Mouse (Mus musculus): ENCODE measurements at regions not wholly inside any gene's neighbourhood (a gene's known extent, or its start where the extent isn't known, plus 50 kb on each side); places are given as distances from the start of the nearest gene placed in this dataset.
"Not testable (repeated sequence)": the region's sequence is repeated elsewhere in the genome, so short reads cannot be mapped to it uniquely, and the experiment has no call there.

DNA sequence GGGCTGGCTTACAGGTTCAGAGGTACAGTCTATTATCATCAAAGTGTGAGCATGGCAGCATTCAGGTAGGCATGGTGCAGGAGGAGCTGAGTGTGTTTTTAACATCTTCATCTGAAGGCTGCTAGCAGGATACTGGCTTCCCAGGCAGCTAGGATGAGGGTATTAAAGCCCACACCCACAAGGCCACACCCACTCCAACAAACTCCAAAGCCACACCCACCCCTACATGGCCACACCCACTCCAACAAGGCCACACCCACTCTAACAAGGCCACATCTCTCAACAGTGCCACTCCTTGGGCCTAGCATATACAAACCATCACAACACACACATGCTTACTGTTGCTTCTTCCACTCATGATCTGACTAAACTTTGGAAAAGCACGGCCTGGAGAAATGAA, 172.5 kb downstream of the Msrb3 start:
- DNase-seq (ENCODE audit: low read depth, low spot score) = no peak

- DNase-seq (ENCODE audit: low read depth, low spot score) = no peak
These were observed 176.9 kb downstream of the Msrb3 start for GRCm38 (mm10) chr10:120721956-120722532.

GRCm38 (mm10) chr10:120720981-120721380, 177.9 kb downstream of the Msrb3 start:
- DNase-seq (ENCODE audit: low read depth, low spot score) = no peak

- no peak for DNase-seq (ENCODE audit: low read depth, low spot score)
These were observed 178.8 kb downstream of the Msrb3 start for GRCm38 (mm10) chr10:120720061-120720460.

- DNase-seq (ENCODE audit: low read depth, low spot score) = no peak
These were observed 181.7 kb downstream of the Msrb3 start for GRCm38 (mm10) chr10:120717159-120717567.

DNA sequence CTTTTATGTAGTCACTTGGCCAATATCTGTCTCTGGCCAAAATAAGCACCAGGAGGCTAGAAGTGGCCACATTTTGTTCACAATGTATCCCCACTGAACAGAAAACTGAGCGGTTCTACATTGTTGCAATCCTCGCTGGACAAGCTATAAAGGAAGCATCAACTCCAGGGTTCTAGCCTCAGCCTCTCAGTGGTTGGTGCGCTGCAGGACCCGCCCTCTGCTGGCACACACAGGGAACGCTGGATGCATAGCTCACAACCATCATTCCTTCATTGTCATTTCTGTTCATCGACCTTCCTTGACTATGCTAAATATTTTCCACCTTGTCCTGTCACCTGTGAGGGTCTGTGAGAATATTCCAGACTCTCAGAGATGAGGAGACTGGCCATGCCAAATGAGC, 182.5 kb downstream of the Msrb3 start:
- no peak for DNase-seq (ENCODE audit: low read depth, low spot score)

GRCm38 (mm10) chr10:120707771-120708750, 190.8 kb downstream of the Msrb3 start:
- no peak for DNase-seq (ENCODE audit: low read depth, low spot score)

GRCm38 (mm10) chr10:120706684-120707290, 192.1 kb downstream of the Msrb3 start:
- DNase-seq (ENCODE audit: low read depth, low spot score) = no peak

DNA sequence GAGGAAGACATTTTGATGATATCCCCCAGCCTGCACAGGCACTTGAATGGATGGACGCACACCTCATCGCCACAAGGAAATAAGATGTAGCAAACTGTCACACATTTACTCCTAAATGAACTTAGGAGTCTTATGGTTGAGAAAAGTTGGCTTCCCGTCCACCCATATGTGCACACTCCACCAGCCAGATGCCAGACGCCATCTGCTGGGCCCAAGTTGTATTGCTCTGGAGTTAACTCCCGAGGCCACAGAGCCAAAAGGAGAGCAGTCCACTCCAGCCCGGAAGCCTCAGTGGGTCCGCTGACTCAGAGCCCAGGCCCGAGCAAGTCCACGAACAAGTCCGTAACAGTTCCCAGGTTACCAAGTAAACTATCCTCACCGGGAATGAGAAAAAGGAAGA, 197.1 kb downstream of the Msrb3 start:
- DNase-seq (ENCODE audit: low read depth, low spot score) = no peak

- no peak for DNase-seq (ENCODE audit: low read depth, low spot score)
These were observed 201.5 kb downstream of the Msrb3 start for GRCm38 (mm10) chr10:120697275-120697856.

DNA sequence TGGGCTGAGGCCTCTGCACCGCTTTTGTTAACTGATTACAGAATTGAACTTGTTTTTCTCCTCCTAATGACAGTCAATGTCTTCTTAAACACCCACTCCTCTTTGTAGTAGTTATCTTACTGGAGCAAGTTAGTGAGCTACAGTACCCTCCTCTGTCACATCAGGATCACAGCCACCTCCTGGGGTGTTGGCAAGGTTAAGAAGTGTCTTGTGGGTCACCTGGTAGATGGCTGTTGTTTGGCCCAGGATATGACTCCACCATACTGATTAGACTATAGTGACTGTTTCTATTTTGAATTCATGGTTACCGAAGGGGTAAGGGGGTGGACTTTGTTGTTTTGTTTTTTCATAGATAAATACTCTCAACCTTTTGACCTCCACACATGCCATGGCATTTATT, 202.4 kb downstream of the Msrb3 start:
- no peak for DNase-seq (ENCODE audit: low read depth, low spot score)

DNA sequence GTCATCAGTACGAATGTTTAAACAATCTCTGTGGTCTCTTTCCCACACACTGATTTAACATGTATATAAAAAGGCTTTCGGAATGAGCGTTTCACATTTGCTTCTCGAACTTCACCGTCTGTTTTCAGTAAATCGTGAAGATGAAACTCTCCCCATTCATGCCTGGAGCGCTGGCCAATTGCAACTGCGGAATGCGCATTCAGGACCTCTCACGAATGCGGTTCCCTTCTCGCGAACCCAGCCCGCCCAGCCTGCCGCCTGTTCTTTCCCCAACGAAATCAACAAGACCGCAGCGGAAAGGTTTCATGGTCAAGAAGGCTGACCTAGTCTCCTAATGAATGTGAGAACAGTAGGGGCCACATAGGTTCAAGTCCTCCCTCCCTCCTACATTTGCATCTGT, 204.4 kb downstream of the Msrb3 start:
- DNase-seq (ENCODE audit: low read depth, low spot score) = no peak

DNA sequence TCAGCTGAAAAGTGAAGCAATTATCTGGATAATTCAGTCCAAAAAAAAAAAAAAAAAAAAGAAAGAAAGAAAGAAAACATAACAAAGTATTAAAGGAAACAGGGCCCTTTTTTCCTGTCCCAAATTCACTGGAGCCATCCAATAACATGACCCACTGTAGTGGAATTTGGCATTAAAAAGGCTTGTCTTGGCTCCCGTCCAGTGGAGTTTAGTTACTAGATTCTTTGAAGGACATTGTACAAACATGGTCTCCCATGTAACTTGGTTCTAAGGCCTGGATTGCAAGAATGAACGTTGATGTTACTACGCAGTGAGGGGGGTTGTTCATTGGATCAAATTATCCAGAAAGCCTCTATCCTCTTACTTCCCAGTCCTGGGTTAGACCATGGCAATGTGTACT, 207.4 kb downstream of the Msrb3 start:
- DNase-seq (ENCODE audit: low read depth, low spot score) = no peak

- DNase-seq (ENCODE audit: low read depth, low spot score) = no peak
These were observed 209.9 kb upstream of the Hmga2 start for GRCm38 (mm10) chr10:120686123-120686522.

DNA sequence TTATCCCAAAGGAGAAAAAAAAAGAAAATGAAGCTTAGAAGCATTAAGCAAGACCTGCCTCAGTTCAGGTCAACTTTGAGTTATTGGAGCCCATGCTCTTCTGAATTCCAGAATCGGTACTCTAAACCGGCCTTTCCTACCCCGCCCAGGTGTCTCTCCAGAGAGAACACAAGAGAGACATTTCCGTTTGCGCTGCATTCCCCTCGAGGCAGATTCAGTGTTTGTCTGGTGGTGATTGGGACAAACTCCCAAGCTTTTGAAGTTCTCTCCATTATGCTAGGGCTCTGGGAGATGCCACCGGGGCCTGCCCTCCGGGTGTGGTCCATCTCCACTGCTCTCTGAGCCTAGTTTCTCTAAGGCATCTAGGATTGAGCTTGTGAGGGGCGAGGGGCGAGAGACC, 205.8 kb upstream of the Hmga2 start:
- DNase-seq (ENCODE audit: low read depth, low spot score) = no peak

- no peak for DNase-seq (ENCODE audit: low read depth, low spot score)
These were observed 203.7 kb upstream of the Hmga2 start for GRCm38 (mm10) chr10:120679982-120680381.

- no peak for DNase-seq (ENCODE audit: low read depth, low spot score)
These were observed 202.0 kb upstream of the Hmga2 start for GRCm38 (mm10) chr10:120678277-120678676.

DNA sequence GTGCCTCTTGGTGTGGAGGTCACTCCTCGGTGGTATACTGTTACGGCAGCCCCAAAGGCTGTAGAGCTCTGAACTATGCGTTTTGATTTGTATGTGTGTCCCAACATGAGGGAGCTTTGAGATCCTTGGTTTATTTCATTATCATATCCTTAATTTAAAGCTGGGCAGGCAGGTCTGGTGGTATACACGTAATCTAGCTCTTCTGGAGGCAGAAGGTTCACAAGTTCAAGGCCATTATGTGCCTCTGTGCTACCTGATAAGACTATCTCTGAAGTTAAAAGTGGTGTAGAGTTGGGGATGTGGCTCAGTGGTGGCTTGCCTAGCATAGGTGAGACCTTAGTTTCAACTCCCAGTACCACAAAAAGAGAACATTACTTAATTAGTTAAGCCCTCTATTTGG, 199.1 kb upstream of the Hmga2 start:
- DNase-seq (ENCODE audit: low read depth, low spot score) = no peak

- no peak for DNase-seq (ENCODE audit: low read depth, low spot score)
These were observed 198.2 kb upstream of the Hmga2 start for GRCm38 (mm10) chr10:120674321-120675045.

- DNase-seq (ENCODE audit: low read depth, low spot score) = not testable (repeated sequence)
These were observed 191.4 kb upstream of the Hmga2 start for GRCm38 (mm10) chr10:120667678-120668031.

DNA sequence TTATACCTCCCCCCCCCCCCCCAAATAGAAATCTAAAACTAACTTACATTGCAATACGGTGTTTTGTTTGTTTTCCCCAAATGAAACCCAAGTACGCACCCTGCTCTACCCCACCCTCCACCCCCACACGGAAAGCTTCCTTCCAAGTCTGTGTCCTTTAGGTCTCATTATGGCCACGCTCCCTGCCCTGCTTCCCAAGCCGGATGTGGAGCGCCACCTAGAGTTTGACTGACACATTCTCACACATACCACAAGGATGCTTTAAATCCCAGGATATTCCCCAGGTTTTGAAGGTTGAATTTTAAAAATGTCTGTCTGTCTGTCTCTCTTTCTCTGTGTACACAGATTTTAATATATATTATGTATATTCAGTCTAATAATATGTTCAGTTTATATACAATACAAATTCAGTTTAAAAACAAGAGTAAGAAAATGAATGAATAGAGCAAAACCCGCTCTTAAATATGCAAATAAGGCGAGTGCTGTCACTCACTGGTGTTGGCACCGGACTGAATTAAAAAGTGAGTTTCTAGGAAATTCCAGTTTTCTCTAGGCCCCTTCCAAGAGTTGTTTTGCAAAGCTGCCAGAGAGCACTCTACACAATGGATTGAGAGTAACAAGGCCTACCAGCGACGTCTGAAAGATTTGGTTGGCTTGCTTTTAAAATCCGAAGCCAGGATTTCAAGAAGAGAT, 190.9 kb upstream of the Hmga2 start:
- no peak for DNase-seq (ENCODE audit: low read depth, low spot score)
